Mouse (Mus musculus) bone marrow macrophage, adult 2 months (primary cell): ENCODE measurements around the gene Ccdc117.

Experiments
- CTCF ChIP-seq: IDR thresholded peaks from 2 replicates; pipeline ENCODE4 v1.5.1; 2012; ENCODE audit warnings: low read depth, mild to moderate bottlenecking, low read length, moderate library complexity
- POLR2A ChIP-seq: IDR thresholded peaks from 2 replicates; pipeline ENCODE4 v1.6.1; 2012; ENCODE audit warnings: mild to moderate bottlenecking, low read depth, low read length, borderline replicate concordance

DNA sequence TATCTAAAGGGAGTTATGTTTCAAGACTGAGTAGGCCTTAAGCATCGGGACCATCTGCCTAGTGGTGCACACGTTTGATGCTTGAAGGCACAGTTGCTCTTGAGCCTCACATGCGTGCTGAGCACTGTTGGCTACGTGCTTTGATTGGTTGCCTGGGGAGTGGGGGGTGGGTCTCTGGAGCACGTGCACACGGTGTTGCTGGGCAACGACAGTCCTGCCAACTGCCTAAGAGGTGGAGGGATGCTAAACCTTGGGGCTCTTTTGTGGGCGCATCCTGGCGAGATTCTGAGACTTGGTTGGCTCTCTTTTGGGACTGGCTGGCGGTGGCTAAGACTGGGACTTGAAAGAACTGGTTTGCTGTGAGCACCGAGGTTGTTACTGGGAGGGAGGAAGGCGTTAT is 27.5 kb upstream of the Ccdc117 start, which contains the start of gene Ankrd36:
- TF ChIP-seq CTCF (no peak), POLR2A (no peak)
